Mouse (Mus musculus) liver, adult (tissue): ENCODE results near the gene Bhlhe40.

Experiments
- GATA4 ChIP-seq: IDR thresholded peaks from 2 replicates; pipeline ENCODE4 v1.6.1; 2014; ENCODE audit warnings: mild to moderate bottlenecking, low read length; ENCODE audit not compliant: insufficient replicate concordance

Gene Bhlhe40

GRCm38 (mm10) chr6:108676783-108677340 lies 16.4 kb downstream of the Bhlhe40 start:
- TF ChIP-seq GATA4: no peak

GRCm38 (mm10) chr6:108677697-108678096 lies 17.3 kb downstream of the Bhlhe40 start:
- TF ChIP-seq GATA4: no peak

- TF ChIP-seq GATA4: no peak
Measured at GRCm38 (mm10) chr6:108678227-108678626, 17.8 kb downstream of the Bhlhe40 start.

GRCm38 (mm10) chr6:108680503-108680902 lies 20.1 kb downstream of the Bhlhe40 start:
- TF ChIP-seq GATA4: no peak

- TF ChIP-seq GATA4: no peak
Measured at GRCm38 (mm10) chr6:108681084-108681483, 20.7 kb downstream of the Bhlhe40 start.

GRCm38 (mm10) chr6:108683140-108683539 lies 22.7 kb downstream of the Bhlhe40 start:
- no peak for TF ChIP-seq GATA4

- TF ChIP-seq GATA4: no peak
Measured at GRCm38 (mm10) chr6:108684430-108684829, 24.0 kb downstream of the Bhlhe40 start.

- TF ChIP-seq GATA4: no peak
Measured at GRCm38 (mm10) chr6:108685758-108686355, 25.4 kb downstream of the Bhlhe40 start.

- no peak for TF ChIP-seq GATA4
Measured at GRCm38 (mm10) chr6:108686930-108687329, 26.5 kb downstream of the Bhlhe40 start.

- no peak for TF ChIP-seq GATA4
Measured at GRCm38 (mm10) chr6:108688344-108688743, 27.9 kb downstream of the Bhlhe40 start.

GRCm38 (mm10) chr6:108692986-108693385 lies 32.6 kb downstream of the Bhlhe40 start:
- TF ChIP-seq GATA4: no peak

- no peak for TF ChIP-seq GATA4
Measured at GRCm38 (mm10) chr6:108694965-108695724, 34.7 kb downstream of the Bhlhe40 start.

GRCm38 (mm10) chr6:108695844-108696821 lies 35.7 kb downstream of the Bhlhe40 start:
- TF ChIP-seq GATA4: no peak

- no peak for TF ChIP-seq GATA4
Measured at GRCm38 (mm10) chr6:108696822-108697202, 36.4 kb downstream of the Bhlhe40 start.

GRCm38 (mm10) chr6:108697345-108697744 lies 36.9 kb downstream of the Bhlhe40 start:
- TF ChIP-seq GATA4: no peak
